31 mouse cellular contexts compared by ENCODE assay signal in genomic region chr16:13892850-13893249, GRCm38 (mm10).
"Had no signal": no experiment of that assay in that cellular context is flagged by ENCODE, and none has a peak within 500 bp of the region (broad histone marks: within the 10 kb centered on the region; RNA-seq: fewer than 3 reads in every experiment).

No protein-coding gene starts in this region.

- DNase-seq: heart, postnatal 10 days; heart, postnatal 14 days; heart, postnatal 36 days; heart, postnatal 4 days; kidney, adult 11 months; kidney, adult 18-20 months; kidney, adult 2 months; kidney, adult 8-10 months; kidney, adult 9 months; kidney, postnatal 10 days; kidney, postnatal 14 days; kidney, postnatal 25 days; kidney, postnatal 36 days; kidney, postnatal 4 days; layer of hippocampus, adult 9-11 months; layer of hippocampus, postnatal 36 days had no signal

- H3K4me1 ChIP-seq: heart, embryonic 10.5 days; heart, embryonic 12.5 days; heart, embryonic 13.5 days; heart, embryonic 15.5 days; hindbrain, embryonic 10.5 days; hindbrain, embryonic 12.5 days; hindbrain, embryonic 13.5 days; hindbrain, embryonic 15.5 days; kidney, embryonic 15.5 days had no signal

- H3K36me3 ChIP-seq: heart, embryonic 10.5 days; heart, embryonic 12.5 days; heart, embryonic 13.5 days; heart, embryonic 15.5 days; hindbrain, embryonic 10.5 days; hindbrain, embryonic 12.5 days; hindbrain, embryonic 13.5 days; hindbrain, embryonic 15.5 days; intestine, embryonic 15.5 days; kidney, embryonic 15.5 days had no signal

- H3K4me3 ChIP-seq: heart, embryonic 10.5 days; heart, embryonic 12.5 days; heart, embryonic 13.5 days; heart, embryonic 15.5 days; hindbrain, embryonic 10.5 days; hindbrain, embryonic 12.5 days; hindbrain, embryonic 13.5 days; hindbrain, embryonic 15.5 days; intestine, embryonic 15.5 days; kidney, embryonic 15.5 days; layer of hippocampus, adult 2 months had no signal

- H3K27me3 ChIP-seq: heart, embryonic 12.5 days; heart, embryonic 13.5 days; heart, embryonic 15.5 days; hindbrain, embryonic 12.5 days; hindbrain, embryonic 13.5 days; hindbrain, embryonic 15.5 days; intestine, embryonic 15.5 days; kidney, embryonic 15.5 days had no signal

- H3K9me3 ChIP-seq: heart, embryonic 10.5 days; heart, embryonic 12.5 days; heart, embryonic 13.5 days; heart, embryonic 15.5 days; hindbrain, embryonic 10.5 days; hindbrain, embryonic 12.5 days; hindbrain, embryonic 13.5 days; hindbrain, embryonic 15.5 days; intestine, embryonic 15.5 days; kidney, embryonic 15.5 days had no signal

- H3K4me2 ChIP-seq: heart, embryonic 11.5 days; heart, embryonic 12.5 days; heart, embryonic 13.5 days; heart, embryonic 15.5 days; hindbrain, embryonic 12.5 days; hindbrain, embryonic 13.5 days; hindbrain, embryonic 14.5 days; hindbrain, embryonic 15.5 days; intestine, embryonic 15.5 days; kidney, embryonic 15.5 days had no signal

- H3K27ac ChIP-seq: heart, embryonic 10.5 days; heart, embryonic 13.5 days; heart, embryonic 15.5 days; hindbrain, embryonic 10.5 days; hindbrain, embryonic 12.5 days; hindbrain, embryonic 13.5 days; hindbrain, embryonic 14.5 days; hindbrain, embryonic 15.5 days; hindbrain, postnatal 0 days; intestine, embryonic 15.5 days; kidney, embryonic 15.5 days; kidney, postnatal 0 days; layer of hippocampus, adult 2 months had no signal

- H3K9ac ChIP-seq: heart, embryonic 12.5 days; heart, embryonic 13.5 days; heart, embryonic 15.5 days; hindbrain, embryonic 12.5 days; hindbrain, embryonic 13.5 days; hindbrain, embryonic 14.5 days; hindbrain, embryonic 15.5 days; intestine, embryonic 15.5 days; kidney, embryonic 15.5 days had no signal
